In genomic region chr19:55940538-55941252, GRCm38 (mm10) we compare ENCODE assay signal across 8 mouse cellular contexts.
DNase-seq lines count a peak whose midpoint lies in the region; ATAC-seq and TF ChIP-seq lines count a peak whose summit lies in the region.

No protein-coding gene starts in this region.

- H3K4me1 ChIP-seq in erythroblast, embryonic 14.5 days (ENCODE audit: control insufficient read depth), result peaks cover 91% of the 10 kb centered on the region
- peaks cover 21% of the 10 kb centered on the region for H3K4me1 ChIP-seq in embryonic facial prominence, embryonic 10.5 days
- H3K4me1 ChIP-seq in liver, embryonic 14.5 days (replicated peaks; ENCODE audit: control insufficient read depth in 2 of 2, insufficient read depth in 2 of 2, low read length in 1 of 2), result peaks cover 58 to 69% of the 10 kb centered on the region in 2 experiments

- peak overlapping the region; percentile 76 for H3K4me3 ChIP-seq in erythroblast, embryonic 14.5 days (replicated peaks)
- peak overlapping the region; percentile 33; the same call in 1 of the 2 replicates for H3K4me3 ChIP-seq in embryonic facial prominence, embryonic 10.5 days
- H3K4me3 ChIP-seq in liver, embryonic 14.5 days (ENCODE audit: insufficient read depth in 1 of 2, low read depth in 2 of 2, low read length in 2 of 2), result peak overlapping the region; percentile 33 to 41

- no peak for TF ChIP-seq EP300 in liver, embryonic 14.5 days (IDR thresholded peaks at IDR 0.05; ENCODE audit: low read depth)

- ATAC-seq in erythroblast, adult 5-6 weeks (replicated peaks; ENCODE audit: low FRiP score, poor library complexity, severe bottlenecking), result no peak
- ATAC-seq in liver, embryonic 14.5 days (ENCODE audit: insufficient read depth), result no peak
- ATAC-seq in megakaryocyte progenitor cell, adult 5-6 weeks (replicated peaks; ENCODE audit: poor library complexity), result no peak

- H3K9ac ChIP-seq in liver, embryonic 14.5 days (replicated peaks), result peak overlapping the region; percentile 75

- 17% methylated on average over 11 of the region's 11 CpGs for WGBS in embryonic facial prominence, embryonic 10.5 days
- 44% methylated on average over 11 of the region's 11 CpGs for WGBS in liver, embryonic 14.5 days (ENCODE audit: insufficient replicate concordance)

- H3K27ac ChIP-seq in embryonic facial prominence, embryonic 10.5 days (replicated peaks), result peak overlapping the region; percentile 78
- peak overlapping the region; percentile 98 for H3K27ac ChIP-seq in liver, embryonic 14.5 days

- H3K27me3 ChIP-seq in erythroblast, embryonic 14.5 days (ENCODE audit: control insufficient read depth), result no peaks in the 10 kb centered on the region
- no peaks in the 10 kb centered on the region; the same call in none of the 2 replicates for H3K27me3 ChIP-seq in embryonic facial prominence, embryonic 10.5 days (replicated peaks; ENCODE audit: low read depth, poor library complexity, severe bottlenecking)
- no peaks in the 10 kb centered on the region for H3K27me3 ChIP-seq in liver, embryonic 14.5 days (ENCODE audit: control insufficient read depth, insufficient read depth, low read length)

- peak overlapping the region; percentile 86 for H3K4me2 ChIP-seq in liver, embryonic 14.5 days (ENCODE audit: low read depth)

- peaks cover 57% of the 10 kb centered on the region for H3K36me3 ChIP-seq in erythroblast, embryonic 14.5 days (ENCODE audit: control insufficient read depth)
- no peaks in the 10 kb centered on the region for H3K36me3 ChIP-seq in embryonic facial prominence, embryonic 10.5 days (replicated peaks)
- peaks cover 3% of the 10 kb centered on the region; the same call in 1 of the 2 replicates for H3K36me3 ChIP-seq in liver, embryonic 14.5 days (replicated peaks; ENCODE audit: control insufficient read depth, insufficient read depth, low read depth)

- DNase-seq in embryonic facial prominence, embryonic 10.5 days (ENCODE audit: low spot score), result peak; percentile 72
- DNase-seq in layer of hippocampus, adult 11-12 months (ENCODE audit: low spot score), result peak; percentile 55
- DNase-seq in liver, embryonic 14.5 days (ENCODE audit: low read depth in 3 of 3, low spot score in 3 of 3), result no peak
- no peak for DNase-seq in gastrocnemius, adult 8-10 months (ENCODE audit: low spot score in 2 of 2)
- DNase-seq in urinary bladder, adult 2 months (ENCODE audit: low spot score), result no peak

- H3K9me3 ChIP-seq in erythroblast, embryonic 14.5 days (ENCODE audit: control insufficient read depth, low read length), result peaks cover 2% of the 10 kb centered on the region; the same call in 1 of the 2 replicates
- no peaks in the 10 kb centered on the region for H3K9me3 ChIP-seq in embryonic facial prominence, embryonic 10.5 days
- H3K9me3 ChIP-seq in liver, embryonic 14.5 days (ENCODE audit: control insufficient read depth, low read length), result no peaks in the 10 kb centered on the region

- TF ChIP-seq CTCF in liver, embryonic 14.5 days (IDR thresholded peaks at IDR 0.05; ENCODE audit: low read depth), result no peak

Comparison
In these comparisons a context has a peak if more than half of its experiments do, and no peak if none do; other contexts are left out.
1. DNase-seq: peak in embryonic facial prominence, embryonic 10.5 days (single experiment) and layer of hippocampus, adult 11-12 months (single experiment); none in liver, embryonic 14.5 days (0 of 3), gastrocnemius, adult 8-10 months (0 of 2) and urinary bladder, adult 2 months (single experiment).
2. Peak in every context shown above with its lines, with median percentiles within 50 percentile points of each other: H3K4me3 ChIP-seq.